In genomic region chr10:43027006-43027405, GRCm38 (mm10) we compare ENCODE assay signal across 16 mouse cellular contexts.
A peak's percentile ranks its signal among the peaks of the same experiment; 100 is the strongest.
DNase-seq lines count a peak whose midpoint lies in the region; ATAC-seq lines count a peak whose summit lies in the region.
"Had no signal": no experiment of that assay in that cellular context is flagged by ENCODE, and none has a peak within 500 bp of the region (broad histone marks: within the 10 kb centered on the region; RNA-seq: fewer than 3 reads in every experiment).

No protein-coding gene starts in this region.

- 24% methylated on average over 9 of the region's 9 CpGs for WGBS in kidney, embryonic 15.5 days
- 46% methylated on average over 9 of the region's 9 CpGs for WGBS in neural tube, embryonic 11.5 days

- H3K9ac ChIP-seq in kidney, embryonic 15.5 days = no peak overlapping the region
- no peak overlapping the region for H3K9ac ChIP-seq in neural tube, embryonic 11.5 days (ENCODE audit: low read length)

- peaks cover 32% of the 10 kb centered on the region for H3K4me1 ChIP-seq in kidney, embryonic 15.5 days
- peaks cover 16% of the 10 kb centered on the region for H3K4me1 ChIP-seq in neural tube, embryonic 11.5 days (ENCODE audit: control insufficient read depth, insufficient read depth, low read length)

- peak; percentile 26; the same call in 1 of the 2 replicates for ATAC-seq in kidney, embryonic 15.5 days (replicated peaks; ENCODE audit: low FRiP score)
- no peak for ATAC-seq in neural tube, embryonic 11.5 days (ENCODE audit: insufficient read depth, low FRiP score, low TSS enrichment)
- ATAC-seq: inflammation-experienced regulatory T-cells, adult 6 months had no signal

- H3K9me3 ChIP-seq in kidney, embryonic 15.5 days (replicated peaks) = no peaks in the 10 kb centered on the region
- no peaks in the 10 kb centered on the region for H3K9me3 ChIP-seq in neural tube, embryonic 11.5 days (ENCODE audit: control insufficient read depth, low read length)
- H3K9me3 ChIP-seq: G1E had no signal

- no peak overlapping the region for H3K4me3 ChIP-seq in kidney, embryonic 15.5 days (replicated peaks)
- no peak overlapping the region for H3K4me3 ChIP-seq in neural tube, embryonic 11.5 days (ENCODE audit: low read depth, low read length)

- no peak overlapping the region for H3K4me2 ChIP-seq in kidney, embryonic 15.5 days
- H3K4me2 ChIP-seq in neural tube, embryonic 11.5 days (ENCODE audit: low read depth) = no peak overlapping the region

- DNase-seq in kidney, adult 8-10 months = peak; percentile 13 to 30
- no peak for DNase-seq in kidney, adult 18-20 months
- DNase-seq in embryo, embryonic 11 days = peak; percentile 55
- DNase-seq in neural tube, embryonic 11.5 days (ENCODE audit: low spot score) = peak; percentile 58
- no peak for DNase-seq in layer of hippocampus, adult 9-11 months
- DNase-seq in spleen, postnatal 4 days (ENCODE audit: low spot score in 2 of 2) = no peak
- DNase-seq in layer of hippocampus, postnatal 14 days (ENCODE audit: low spot score in 2 of 2) = no peak
- DNase-seq: adrenal gland, adult 8-10 months; cerebellum, adult 2 months; gastrocnemius, postnatal 10 days; heart, postnatal 10 days; lung, adult 2 months; right cerebral cortex, postnatal 25 days had no signal

- H3K27me3 ChIP-seq in kidney, embryonic 15.5 days = peaks cover 29% of the 10 kb centered on the region
- H3K27me3 ChIP-seq in neural tube, embryonic 11.5 days (ENCODE audit: control insufficient read depth, insufficient read depth, low read length) = peaks cover 12% of the 10 kb centered on the region; the same call in 1 of the 2 replicates

- no peaks in the 10 kb centered on the region for H3K36me3 ChIP-seq in kidney, embryonic 15.5 days
- H3K36me3 ChIP-seq in neural tube, embryonic 11.5 days (ENCODE audit: control insufficient read depth, insufficient read depth, low read length) = no peaks in the 10 kb centered on the region
- H3K36me3 ChIP-seq: G1E had no signal

- peak overlapping the region; percentile 42; the same call in 1 of the 2 replicates for H3K27ac ChIP-seq in kidney, embryonic 15.5 days
- H3K27ac ChIP-seq in neural tube, embryonic 11.5 days (ENCODE audit: low read depth, low read length) = no peak overlapping the region

Comparison
In these comparisons a context has a peak if more than half of its experiments do, and no peak if none do; other contexts are left out.
1. DNase-seq: peak in kidney, adult 8-10 months (2 of 2), embryo, embryonic 11 days (single experiment) and neural tube, embryonic 11.5 days (single experiment); none in kidney, adult 18-20 months (single experiment), layer of hippocampus, adult 9-11 months (single experiment), spleen, postnatal 4 days (0 of 2) and layer of hippocampus, postnatal 14 days (0 of 2).